Mouse (Mus musculus): ENCODE measurements at regions not wholly inside any gene's neighbourhood (a gene's known extent, or its start where the extent isn't known, plus 50 kb on each side); places are given as distances from the start of the nearest gene placed in this dataset.

DNA sequence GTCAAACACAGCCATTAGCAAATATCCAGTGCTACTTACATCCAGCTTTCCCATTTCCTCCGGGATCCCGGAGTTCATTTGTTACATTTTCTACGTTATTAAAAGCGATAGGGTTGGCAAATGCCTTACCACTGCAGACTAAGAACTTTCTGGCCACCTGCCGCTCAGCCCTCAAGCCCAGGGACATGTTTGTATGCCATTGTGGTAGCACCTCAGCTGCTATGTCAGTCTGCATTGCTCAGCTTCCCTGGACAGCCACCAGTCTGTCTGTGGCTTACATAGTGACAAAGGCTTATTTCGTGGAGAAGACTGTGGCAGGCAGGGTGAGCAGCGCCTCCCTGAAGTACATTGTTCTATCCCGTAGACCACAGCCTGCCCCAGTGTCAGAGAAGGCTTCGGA, 127.5 kb downstream of the Fam173b start:
- TF ChIP-seq EP300 (IDR thresholded peaks at IDR 0.05; ENCODE audit: low read depth) (no peak), CTCF (IDR thresholded peaks at IDR 0.05; ENCODE audit: low read depth) (no peak)

Measured in heart, postnatal 0 days (tissue).